Mouse (Mus musculus) lung, adult 18-20 months (tissue): ENCODE results near the gene Spag16.

Experiments
- DNase-seq, 2 experiments: peaks; one replicate each; pipeline ENCODE4 v3.0.0; 2022; ENCODE audit warnings: mixed read lengths in 2 of 2

Gene Spag16

GRCm38 (mm10) chr1:70518918-70519317 is 692.1 kb downstream of the Spag16 start:
- DNase-seq = no peak

GRCm38 (mm10) chr1:70527134-70527533 is 700.4 kb downstream of the Spag16 start:
- no peak for DNase-seq

DNA sequence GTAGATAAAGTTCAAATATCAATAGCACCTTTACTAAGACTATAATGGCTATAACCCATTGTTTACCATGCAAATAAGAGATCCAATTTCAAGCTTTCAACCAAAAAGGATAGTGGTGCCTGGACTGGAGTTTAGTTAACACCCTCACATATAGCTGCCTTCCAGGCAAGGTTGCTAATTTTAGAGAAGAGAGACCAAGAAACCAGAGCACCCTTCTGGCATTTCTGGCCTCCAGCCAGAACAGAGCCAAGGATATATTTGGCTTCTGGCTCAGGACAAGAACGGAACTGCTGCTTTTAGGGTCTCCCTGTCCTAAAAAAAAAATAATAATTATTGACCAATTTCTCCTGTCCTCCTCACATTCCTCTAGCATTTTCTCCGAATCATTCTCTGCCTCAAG is 703.0 kb downstream of the Spag16 start:
- no peak for DNase-seq

- no peak for DNase-seq
Observed at GRCm38 (mm10) chr1:70551839-70552238, 725.1 kb downstream of the Spag16 start.

- DNase-seq = no peak
Observed at GRCm38 (mm10) chr1:70621805-70622204, 795.0 kb downstream of the Spag16 start.

- DNase-seq = no peak
Observed at GRCm38 (mm10) chr1:70624803-70625460, 798.2 kb downstream of the Spag16 start.

DNA sequence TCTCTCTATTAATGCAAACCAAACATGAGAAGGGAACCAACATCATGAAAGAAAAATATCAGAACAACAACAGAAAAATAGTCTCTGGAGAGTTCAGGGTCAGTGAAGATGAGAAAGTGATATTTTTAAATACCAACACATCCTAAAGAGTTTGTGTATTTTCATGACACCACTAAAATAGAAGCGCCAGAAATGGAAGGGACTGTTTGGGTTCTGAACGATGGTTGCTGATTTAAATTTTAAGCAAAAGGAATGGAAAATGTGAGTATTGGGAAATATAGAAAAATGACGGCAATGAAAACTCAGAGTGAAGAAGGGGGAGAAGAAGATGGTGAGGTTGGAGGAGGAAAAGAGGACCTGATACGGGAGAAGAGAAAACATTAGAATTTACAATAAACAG is 825.9 kb downstream of the Spag16 start:
- DNase-seq = no peak

DNA sequence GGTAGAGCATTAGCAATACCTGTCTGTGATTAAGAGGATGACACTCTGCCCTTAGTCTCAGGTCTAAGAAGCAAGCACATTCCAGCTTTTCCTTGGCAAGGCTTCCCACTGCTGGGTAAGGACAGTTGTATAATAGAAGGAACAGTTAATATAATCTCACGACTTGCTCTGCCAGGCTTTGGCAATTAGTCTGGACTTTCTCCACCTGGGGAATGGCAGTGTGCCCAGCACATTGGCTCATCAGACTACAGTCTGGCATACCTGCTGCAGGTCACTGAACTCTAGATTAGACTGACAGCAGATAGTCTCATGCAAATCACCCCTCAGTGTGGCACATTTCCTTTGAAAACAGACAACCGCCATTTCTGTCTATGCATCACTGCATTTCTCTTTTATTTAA is 865.8 kb downstream of the Spag16 start:
- DNase-seq = no peak

DNA sequence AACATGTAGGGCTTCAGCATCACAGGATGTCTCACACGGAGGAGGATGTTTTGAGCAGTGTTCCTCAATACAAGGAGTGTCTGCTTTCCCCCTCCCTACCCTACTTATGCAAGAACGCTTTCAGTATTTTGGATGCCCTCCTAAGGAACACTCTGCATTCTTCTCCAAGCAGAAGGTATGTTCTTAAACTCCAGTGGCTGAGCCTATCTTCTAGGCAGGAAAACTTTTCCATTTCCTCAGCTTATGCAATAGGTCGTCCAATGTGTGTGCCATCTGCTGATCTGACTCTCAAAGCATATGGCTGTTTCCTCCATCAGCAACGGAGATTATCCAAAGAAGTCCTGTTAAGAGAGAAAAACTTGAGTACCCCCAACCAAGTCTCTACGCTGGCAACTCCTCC is 873.5 kb downstream of the Spag16 start:
- no peak for DNase-seq

DNA sequence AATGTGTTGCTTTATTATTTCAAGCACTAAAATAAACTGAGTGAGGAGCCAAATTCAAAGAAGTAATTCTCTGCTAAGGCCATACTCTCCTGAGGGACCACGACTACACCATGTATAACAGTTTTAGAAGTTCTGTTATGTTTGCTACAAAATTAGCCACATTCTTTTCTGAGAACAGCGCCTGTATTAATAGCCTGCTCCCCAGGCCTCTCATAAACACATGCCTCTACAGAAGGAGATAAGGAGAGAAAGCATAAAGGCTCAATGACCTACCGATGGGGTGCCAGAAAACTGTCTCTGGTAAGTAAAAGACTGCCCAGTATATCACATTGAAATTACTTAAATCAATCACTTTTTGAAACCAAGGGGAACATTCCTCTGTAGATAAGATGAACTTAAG is 877.2 kb downstream of the Spag16 start:
- DNase-seq = no peak

DNA sequence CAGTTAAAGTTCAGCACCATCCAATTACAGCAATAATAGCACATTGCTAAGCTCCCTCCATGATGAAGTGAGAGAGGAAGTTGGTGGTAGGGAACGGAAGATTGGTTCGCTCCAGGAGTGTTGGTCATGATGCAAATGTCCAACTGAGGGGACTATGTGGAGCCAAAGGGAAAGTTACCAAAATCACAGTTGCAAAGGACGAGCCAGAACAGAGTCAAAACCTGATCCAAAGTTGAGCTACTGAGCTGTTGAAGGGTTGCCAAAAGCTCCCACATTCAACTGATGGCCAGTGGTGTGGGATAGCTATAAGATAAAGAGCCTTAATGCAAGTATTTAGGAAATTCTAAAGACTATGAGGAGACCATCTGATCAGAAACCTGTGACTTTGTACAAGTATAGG is 879.1 kb downstream of the Spag16 start:
- DNase-seq = no peak

DNA sequence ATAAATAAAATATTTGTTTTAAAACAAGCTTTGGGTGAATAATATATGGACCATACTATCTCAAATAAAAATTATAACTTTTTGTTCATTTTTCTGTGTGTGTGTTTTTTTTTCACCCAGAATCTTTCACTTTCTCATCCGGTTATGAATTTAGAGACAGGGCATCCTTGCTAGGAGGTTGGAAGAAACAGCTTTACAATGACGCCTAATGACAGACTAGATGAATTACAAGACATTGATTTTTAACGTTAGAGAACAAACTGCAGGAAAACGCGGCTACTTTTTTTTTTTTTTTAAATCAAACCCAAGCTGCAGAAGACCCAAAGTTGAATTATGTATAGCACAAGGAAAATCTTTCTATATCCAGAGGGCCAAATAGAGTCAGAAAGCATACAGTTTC is 898.3 kb downstream of the Spag16 start:
- DNase-seq = no peak

GRCm38 (mm10) chr1:70725655-70726066 is 898.9 kb downstream of the Spag16 start, which contains the start of gene Vwc2l:
TSS of gene Vwc2l (plus strand) at chr1:70725715.
- DNase-seq = no peak
